Mouse (Mus musculus): ENCODE data around the gene Bst2. TPM values are rescaled to one million over a fixed set of nuclear protein-coding genes. Genes with fewer than 3 reads are reported as not detected.

Gene Bst2
- polyA plus RNA-seq, 1 experiment from 2014 or later = 10.8 TPM

Other genes starting within 250 kb of the Bst2 start
- gene Use1, start 170.6 kb downstream of the Bst2 start, polyA plus RNA-seq (2014; fragmentation: Nextera tagmentation; extraction: Ambion mirVana) = 87.1 and 95.4 TPM in 2 replicates
- gene Ocel1, start 166.2 kb downstream of the Bst2 start, polyA plus RNA-seq (2014; fragmentation: Nextera tagmentation; extraction: Ambion mirVana) = 3.6 TPM in 2 replicates
- 57.1 and 62.4 TPM in 2 replicates for gene Nr2f6, start 155.5 kb downstream of the Bst2 start, polyA plus RNA-seq (2014; fragmentation: Nextera tagmentation; extraction: Ambion mirVana)
- 10.8 TPM in 2 replicates for gene Ushbp1, start 141.7 kb downstream of the Bst2 start, polyA plus RNA-seq (2014; fragmentation: Nextera tagmentation; extraction: Ambion mirVana)
- gene Babam1, start 140.6 kb downstream of the Bst2 start, polyA plus RNA-seq (2014; fragmentation: Nextera tagmentation; extraction: Ambion mirVana) = 84.5 and 86.1 TPM in 2 replicates
- gene Ankle1, start 131.4 kb downstream of the Bst2 start, polyA plus RNA-seq (2014; fragmentation: Nextera tagmentation; extraction: Ambion mirVana) = 16.7 and 20.7 TPM in 2 replicates
- 20.8 and 29.2 TPM in 2 replicates for gene Abhd8, start 73.8 kb downstream of the Bst2 start, polyA plus RNA-seq (2014; fragmentation: Nextera tagmentation; extraction: Ambion mirVana)
- 191 and 193 TPM in 2 replicates for gene Mrpl34, start 72.5 kb downstream of the Bst2 start, polyA plus RNA-seq (2014; fragmentation: Nextera tagmentation; extraction: Ambion mirVana)
- gene Dda1, start 68.3 kb downstream of the Bst2 start, polyA plus RNA-seq (2014; fragmentation: Nextera tagmentation; extraction: Ambion mirVana) = 76.7 and 79.1 TPM in 2 replicates
- 1.5 and 1.8 TPM in 2 replicates for gene Ano8, start 51.5 kb downstream of the Bst2 start, polyA plus RNA-seq (2014; fragmentation: Nextera tagmentation; extraction: Ambion mirVana)
- gene Gtpbp3, start 49.4 kb downstream of the Bst2 start, polyA plus RNA-seq (2014; fragmentation: Nextera tagmentation; extraction: Ambion mirVana) = 3.3 and 4.4 TPM in 2 replicates
- 109 and 121 TPM in 2 replicates for gene Plvap, start 25.7 kb downstream of the Bst2 start, polyA plus RNA-seq (2014; fragmentation: Nextera tagmentation; extraction: Ambion mirVana)
- 0.35 and 0.89 TPM in 2 replicates for gene Ccdc194, start 11.7 kb downstream of the Bst2 start, polyA plus RNA-seq (2014; fragmentation: Nextera tagmentation; extraction: Ambion mirVana)
- gene Mvb12a, start 5.5 kb upstream of the Bst2 start, polyA plus RNA-seq (2014; fragmentation: Nextera tagmentation; extraction: Ambion mirVana) = 62.2 and 64.0 TPM in 2 replicates
- gene Tmem221, start 21.4 kb upstream of the Bst2 start, polyA plus RNA-seq (2014; fragmentation: Nextera tagmentation; extraction: Ambion mirVana) = 0.53 TPM in 1 of 2 replicates, not detected in the other
- gene Nxnl1, start 29.1 kb upstream of the Bst2 start, polyA plus RNA-seq (2014; fragmentation: Nextera tagmentation; extraction: Ambion mirVana) = not detected in 2 replicates
- 14.6 and 15.3 TPM in 2 replicates for gene Slc27a1, start 31.4 kb upstream of the Bst2 start, polyA plus RNA-seq (2014; fragmentation: Nextera tagmentation; extraction: Ambion mirVana)
- 199 and 201 TPM in 2 replicates for gene Pgls, start 54.7 kb upstream of the Bst2 start, polyA plus RNA-seq (2014; fragmentation: Nextera tagmentation; extraction: Ambion mirVana)
- gene Fam129c, start 60.2 kb upstream of the Bst2 start, polyA plus RNA-seq (2014; fragmentation: Nextera tagmentation; extraction: Ambion mirVana) = 1.4 and 1.5 TPM in 2 replicates
- gene Colgalt1, start 73.5 kb upstream of the Bst2 start, polyA plus RNA-seq (2014; fragmentation: Nextera tagmentation; extraction: Ambion mirVana) = 58.1 and 61.6 TPM in 2 replicates
- 0.38 and 0.89 TPM in 2 replicates for gene Unc13a, start 134.3 kb upstream of the Bst2 start, polyA plus RNA-seq (2014; fragmentation: Nextera tagmentation; extraction: Ambion mirVana)
- 5.9 and 6.3 TPM in 2 replicates for gene Jak3, start 138.8 kb upstream of the Bst2 start, polyA plus RNA-seq (2014; fragmentation: Nextera tagmentation; extraction: Ambion mirVana)
- gene Insl3, start 151.8 kb upstream of the Bst2 start, polyA plus RNA-seq (2014; fragmentation: Nextera tagmentation; extraction: Ambion mirVana) = 2.4 and 2.7 TPM in 2 replicates
- 3.0 and 3.1 TPM in 2 replicates for gene B3gnt3, start 164.3 kb upstream of the Bst2 start, polyA plus RNA-seq (2014; fragmentation: Nextera tagmentation; extraction: Ambion mirVana)
- gene Fcho1, start 188.3 kb upstream of the Bst2 start, polyA plus RNA-seq (2014; fragmentation: Nextera tagmentation; extraction: Ambion mirVana) = 0.61 and 1.4 TPM in 2 replicates

Measured in heart, embryonic 14.5 days (tissue).